Mouse (Mus musculus) CH12.LX (cell line): ENCODE measurements around the gene Uap1.

Experiments
- CHD2 ChIP-seq: IDR thresholded peaks from 2 replicates; pipeline ENCODE4 v1.6.1; 2011; ENCODE audit warnings: low read length, improper control_type of control experiment
- CTCF ChIP-seq, 2 experiments: IDR thresholded peaks in 1 of 2; conservative IDR thresholded peaks in 1 of 2; 2 replicates each; pipeline ENCODE4 v1.5.1; 2011 to 2012; ENCODE audit warnings: low read depth in 2 of 2, low read length in 2 of 2, improper control_type of control experiment in 1 of 2, inconsistent platforms in 1 of 2, mild to moderate bottlenecking in 1 of 2, moderate library complexity in 1 of 2
- E2F4 ChIP-seq: IDR thresholded peaks from 2 replicates; pipeline ENCODE4 v1.6.1; 2011; ENCODE audit warnings: low read depth, low read length, improper control_type of control experiment; ENCODE audit not compliant: insufficient replicate concordance
- EP300 ChIP-seq: IDR thresholded peaks from 2 replicates; pipeline ENCODE4 v1.6.1; 2011; ENCODE audit warnings: low read length, improper control_type of control experiment
- ETS1 ChIP-seq: conservative IDR thresholded peaks from 2 replicates; pipeline ENCODE4 v1.6.1; 2012; ENCODE audit warnings: low read depth, mild to moderate bottlenecking, inconsistent platforms, low read length, improper control_type of control experiment, moderate library complexity
- KAT2A ChIP-seq: IDR thresholded peaks from 2 replicates; pipeline ENCODE4 v1.6.1; 2012; ENCODE audit warnings: low read length, improper control_type of control experiment, inconsistent platforms; ENCODE audit not compliant: insufficient replicate concordance
- MXI1 ChIP-seq: IDR thresholded peaks from 2 replicates; pipeline ENCODE4 v1.6.1; 2011; ENCODE audit warnings: mild to moderate bottlenecking, low read depth, low read length, improper control_type of control experiment
- MYC ChIP-seq: IDR thresholded peaks from 2 replicates; pipeline ENCODE4 v1.6.1; 2011; ENCODE audit warnings: low read depth, mild to moderate bottlenecking, improper control_type of control experiment, low read length
- RAD21 ChIP-seq: IDR thresholded peaks from 2 replicates; pipeline ENCODE4 v1.6.1; 2011; ENCODE audit warnings: low read depth, mild to moderate bottlenecking, low read length, improper control_type of control experiment, moderate library complexity
- UBTF ChIP-seq: IDR thresholded peaks from 2 replicates; pipeline ENCODE4 v1.6.1; 2012; ENCODE audit warnings: low read depth, mild to moderate bottlenecking, inconsistent platforms, low read length, improper control_type of control experiment, moderate library complexity
- USF1 ChIP-seq: IDR thresholded peaks from 2 replicates; pipeline ENCODE4 v1.6.1; 2014; ENCODE audit warnings: low read depth, mild to moderate bottlenecking, inconsistent platforms, low read length, improper control_type of control experiment
- ZC3H11A ChIP-seq: IDR thresholded peaks from 2 replicates; pipeline ENCODE4 v1.6.1; 2012; ENCODE audit warnings: low read depth, mild to moderate bottlenecking, inconsistent platforms, low read length, improper control_type of control experiment

GRCm38 (mm10) chr1:170153986-170154385 lies 20.8 kb downstream of the Uap1 start:
- TF ChIP-seq CTCF (conservative IDR thresholded peaks at IDR 0.05 in 1 of 2, IDR thresholded peaks at IDR 0.05 in 1 of 2; ENCODE audit: low read depth in 2 of 2, low read length in 2 of 2) (no peak), MXI1 (peak; percentile 65; the same call in 1 of the 2 replicates), ZC3H11A (no peak), UBTF (no peak), EP300 (peak; percentile 79), KAT2A (no peak), RAD21 (no peak), MYC (peak; percentile 80), ETS1 (no peak; the same call in 1 of the 2 replicates), E2F4 (no peak), USF1 (no peak), CHD2 (no peak)
